Mouse (Mus musculus) gastrocnemius, postnatal 10 days (tissue): Measurements from ENCODE around the gene Vat1. TPM values are rescaled to one million over a fixed set of nuclear protein-coding genes. Genes with fewer than 3 reads are reported as not detected.
"Not testable (repeated sequence)": the region's sequence is repeated elsewhere in the genome, so short reads cannot be mapped to it uniquely, and the experiment has no call there.

ENCODE experiments used
- DNase-seq: peaks from one replicate; pipeline ENCODE4 v3.0.0; 2021; ENCODE audit warnings: mixed read lengths
- total RNA-seq, 2 experiments: library from RNA; stranded (reverse); gene quantifications; 2 replicates each; pipeline ENCODE4 v1.2.3; 2021

Gene Vat1
- total RNA-seq, 2 experiments from 2014 or later = 39.4 to 50.2 TPM

DNA sequence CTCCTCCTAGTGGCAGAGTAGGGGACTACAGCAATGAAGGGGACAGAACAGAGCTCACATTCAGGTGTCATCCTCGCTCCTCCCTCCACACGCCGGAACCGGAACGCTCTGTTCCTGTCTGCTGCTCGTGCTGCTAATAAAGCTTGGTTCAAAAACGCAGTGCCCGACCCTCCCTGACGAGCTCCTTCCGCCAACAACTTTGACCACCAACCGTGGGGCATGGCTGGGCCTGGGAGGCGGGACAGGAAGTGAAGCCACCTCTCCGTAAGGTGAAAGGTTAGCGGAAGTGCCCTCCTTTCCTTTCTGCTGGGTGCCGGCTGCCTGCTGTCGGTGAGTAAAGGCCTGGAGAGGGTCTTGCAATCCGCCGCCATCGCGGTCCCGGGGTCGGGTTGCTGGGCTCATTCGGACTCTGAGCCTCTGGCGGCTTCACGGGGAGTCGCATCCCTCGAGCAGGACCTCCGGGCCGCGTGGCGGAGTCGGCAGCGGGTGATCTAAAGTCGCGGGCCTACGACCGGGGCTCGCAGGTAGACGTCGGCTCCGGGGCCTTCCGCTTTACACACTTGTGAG is 23.8 kb downstream of the Vat1 start, which contains the start of gene Rpl27:
Gene Rpl27 (plus strand): TSS at position 172 of the 567 bp plus-strand sequence.
- DNase-seq = peak; percentile 87

DNA sequence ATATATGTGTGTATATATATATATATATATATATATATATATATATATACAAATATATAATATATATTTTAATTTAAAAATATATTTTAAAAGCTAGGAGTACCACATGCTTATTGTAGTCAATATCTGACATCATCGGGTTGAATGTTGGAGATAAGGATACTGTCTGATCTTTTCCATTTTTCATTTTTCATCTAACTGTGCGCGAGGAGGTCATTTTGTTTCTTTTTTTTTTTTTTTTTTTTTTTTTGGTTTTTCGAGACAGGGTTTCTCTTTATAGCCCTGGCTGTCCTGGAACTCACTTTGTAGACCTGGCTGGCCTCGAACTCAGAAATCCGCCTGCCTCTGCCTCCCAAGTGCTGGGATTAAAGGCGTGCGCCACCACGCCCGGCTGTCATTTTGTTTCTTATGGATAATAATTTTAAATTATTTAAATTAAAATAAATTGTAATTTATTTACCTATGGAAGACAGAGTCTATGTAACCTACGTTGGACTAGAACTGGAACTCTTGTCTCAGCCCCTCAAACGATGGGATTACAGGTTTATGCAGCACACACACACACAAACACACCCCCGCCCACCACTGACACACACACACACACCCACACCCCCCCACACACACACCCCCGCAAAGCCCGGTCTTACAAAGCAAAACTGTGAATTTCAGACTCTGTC is 24.4 kb downstream of the Vat1 start:
- not testable (repeated sequence) for DNase-seq

DNA sequence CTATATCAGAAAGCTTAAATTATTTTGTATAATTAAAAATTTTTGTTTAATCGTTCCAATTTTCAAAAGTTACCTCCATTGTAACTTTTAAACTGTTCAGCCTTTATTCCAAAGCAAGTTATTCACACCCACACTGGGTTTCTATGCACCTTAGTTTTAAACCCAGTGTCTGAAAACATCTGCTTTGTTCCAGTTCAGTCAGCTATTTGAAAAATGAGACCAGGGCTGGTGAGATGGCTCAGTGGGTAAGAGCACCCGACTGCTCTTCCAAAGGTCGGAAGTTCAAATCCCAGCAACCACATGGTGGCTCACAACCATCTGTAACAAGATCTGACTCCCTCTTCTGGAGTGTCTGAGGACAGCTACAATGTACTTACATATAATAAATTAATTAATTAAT is 28.0 kb downstream of the Vat1 start:
- DNase-seq = not testable (repeated sequence)

GRCm38 (mm10) chr11:101436916-101437315 is 29.1 kb downstream of the Vat1 start:
- no peak for DNase-seq

GRCm38 (mm10) chr11:101435831-101436230 is 30.2 kb downstream of the Vat1 start:
- no peak for DNase-seq

- DNase-seq = no peak
Measured at GRCm38 (mm10) chr11:101433396-101433795, 32.6 kb downstream of the Vat1 start.

DNA sequence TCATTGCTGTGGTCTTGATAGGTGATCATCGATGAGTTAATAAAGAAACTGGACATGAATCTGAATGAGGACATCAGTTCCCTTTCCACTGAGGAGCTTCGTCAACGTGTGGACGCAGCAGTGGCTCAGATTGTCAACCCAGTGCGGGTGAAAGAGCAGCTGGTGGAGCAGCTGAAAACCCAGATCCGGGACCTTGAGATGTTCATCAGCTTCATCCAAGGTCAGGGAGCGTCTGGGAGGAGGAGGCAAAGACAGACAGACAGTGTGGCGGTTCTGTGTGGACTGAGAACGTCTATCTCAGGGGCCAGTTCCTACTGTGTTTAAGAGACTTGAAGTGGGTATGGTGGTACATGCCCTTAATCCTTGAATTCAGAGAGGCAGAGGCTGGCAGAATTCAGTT is 34.7 kb downstream of the Vat1 start:
- DNase-seq = no peak

- no peak for DNase-seq
Measured at GRCm38 (mm10) chr11:101426165-101426564, 39.9 kb downstream of the Vat1 start.

- peak; percentile 100 for DNase-seq
Measured at GRCm38 (mm10) chr11:101424925-101425813, 40.9 kb downstream of the Vat1 start, which contains the start of the genes Rundc1 and Ptges3l. Gene Rundc1 (plus strand): TSS chr11:101425085. Gene Ptges3l (minus strand): TSS chr11:101425333.

DNA sequence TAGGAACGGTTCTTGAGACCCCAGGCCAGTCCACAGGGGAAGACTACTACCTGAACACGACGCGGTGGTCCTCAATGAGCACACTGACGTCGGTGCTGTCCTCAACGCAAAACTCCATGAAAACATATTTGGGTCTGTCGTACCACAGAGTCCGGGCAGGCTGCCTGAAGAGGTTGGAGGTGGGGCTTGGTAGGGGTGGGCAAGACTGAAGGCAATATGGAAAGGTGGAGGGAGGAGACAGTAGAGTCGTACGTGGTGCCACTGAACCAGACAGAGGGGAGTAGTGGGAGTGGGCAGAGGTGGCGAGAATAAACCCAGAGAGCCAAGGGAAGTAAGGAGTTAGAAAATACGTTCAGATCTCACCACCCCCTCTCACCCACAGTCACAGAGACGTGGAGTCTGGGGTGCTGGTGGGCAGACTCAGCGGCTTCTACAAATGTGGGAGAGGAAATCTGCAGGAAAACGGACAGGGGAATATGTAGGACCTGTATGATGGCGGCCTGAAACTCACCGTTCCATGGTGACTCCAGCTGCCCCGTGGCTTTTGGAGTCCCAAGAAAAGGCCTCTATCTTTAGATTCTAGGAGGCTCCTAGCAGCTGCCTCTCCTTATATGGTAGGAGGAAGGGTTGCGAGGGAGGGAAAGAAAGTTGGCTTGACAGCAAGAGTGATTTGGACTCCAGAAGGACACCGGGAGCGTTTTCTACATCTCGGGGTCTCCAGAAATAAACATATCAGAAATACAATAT is 41.8 kb downstream of the Vat1 start, which contains the start of gene Gm27029:
Gene Gm27029 (minus strand): TSS at position 692 of the 747 bp plus-strand sequence.
- DNase-seq = peak; percentile 25

- no peak for DNase-seq
Measured at GRCm38 (mm10) chr11:101420148-101420547, 45.9 kb downstream of the Vat1 start.

DNA sequence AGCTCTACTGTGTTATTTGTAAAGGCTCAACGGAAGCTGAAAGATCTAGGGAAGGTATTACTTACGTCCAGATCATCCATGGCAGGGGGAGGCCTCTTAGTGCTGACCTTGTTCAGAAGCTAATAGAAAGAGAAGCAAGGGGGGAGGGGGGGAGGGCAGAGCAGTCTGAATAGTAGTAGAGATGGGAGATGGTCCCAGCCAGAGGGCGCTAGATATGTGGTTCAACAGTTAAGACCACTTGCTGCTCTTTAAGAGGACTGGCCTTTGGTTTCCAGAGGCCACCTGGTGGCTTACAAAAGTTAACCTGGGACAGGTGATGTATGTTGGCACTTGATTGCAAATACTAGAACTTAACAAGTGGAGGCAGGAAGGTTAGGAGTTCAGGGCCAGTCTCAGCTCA is 46.4 kb downstream of the Vat1 start:
- DNase-seq = no peak

GRCm38 (mm10) chr11:101418991-101419390 is 47.0 kb downstream of the Vat1 start:
- DNase-seq = no peak

DNA sequence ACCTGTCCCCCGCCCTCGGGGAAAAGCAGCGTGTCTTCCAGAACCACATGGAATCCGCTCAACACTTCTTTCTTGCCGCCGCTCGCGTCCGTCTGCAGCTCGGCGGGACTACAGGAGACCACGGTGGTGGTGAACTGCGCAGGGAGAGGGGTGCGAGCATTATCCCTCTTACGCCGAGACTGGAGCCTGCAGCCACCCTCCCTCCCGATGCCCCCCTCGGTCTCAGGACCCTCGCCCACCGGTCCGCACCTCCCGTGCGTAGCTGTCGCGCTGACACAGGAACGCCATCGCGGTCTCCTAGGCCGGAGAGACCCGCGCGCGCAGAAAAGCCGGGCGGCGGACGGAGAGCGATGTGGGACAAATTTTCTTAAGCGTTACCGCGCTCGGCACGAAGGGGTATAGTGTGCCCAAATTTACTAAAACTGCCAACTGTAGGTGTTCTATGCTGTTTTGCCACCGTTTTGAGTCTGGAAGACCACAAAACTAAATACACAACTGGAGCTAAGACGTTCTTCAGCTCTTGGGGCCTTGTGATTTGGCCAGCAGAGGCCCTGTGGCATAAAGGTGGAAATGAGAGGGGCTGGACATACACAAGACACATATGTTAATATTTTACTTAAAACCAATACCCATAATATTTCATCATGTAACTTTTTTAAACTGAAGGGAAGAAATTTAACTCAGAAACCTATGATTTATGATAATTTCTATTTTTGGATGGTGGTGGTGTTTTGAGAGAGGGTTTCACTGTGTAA is 48.8 kb downstream of the Vat1 start, which contains the start of gene Aarsd1:
Gene Aarsd1 (minus strand): TSS at position 515 of the 755 bp plus-strand sequence.
- peak; percentile 93 for DNase-seq

- no peak for DNase-seq
Measured at GRCm38 (mm10) chr11:101416433-101417100, 49.5 kb downstream of the Vat1 start.

DNA sequence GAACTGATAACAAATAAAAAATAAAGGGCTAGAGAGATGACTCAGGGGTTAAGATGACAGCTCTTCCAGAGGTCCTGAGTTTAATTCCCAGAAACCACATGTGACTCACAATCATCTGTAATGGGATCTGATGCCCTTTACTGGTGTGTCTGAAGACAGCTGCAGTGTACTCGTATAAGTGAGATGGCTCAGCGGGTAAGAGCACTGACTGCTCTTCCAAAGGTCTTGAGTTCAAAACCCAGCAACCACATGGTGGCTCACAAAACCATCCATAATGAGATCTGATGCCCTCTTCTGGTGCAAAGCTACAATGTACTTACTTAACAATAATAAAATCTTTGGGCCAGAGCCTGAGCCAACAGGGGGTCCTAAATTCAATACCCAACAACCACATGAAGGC is 50.7 kb downstream of the Vat1 start:
- no peak for DNase-seq
